Mouse (Mus musculus): ENCODE data around the gene Elavl1.
A peak's percentile ranks its signal among the peaks of the same experiment; 100 is the strongest.

The Elavl1 gene

GRCm38 (mm10) chr8:4238434-4239192 is 86.6 kb downstream of the Elavl1 start, which contains the start of the genes Map2k7 and Gm49320:
Gene Map2k7, plus strand, starts transcription at chr8:4238740.
Gene Gm49320, plus strand, starts transcription at chr8:4238865.
- DNase-seq (ENCODE audit: low read depth, low spot score): peak; percentile 100
- no peaks in the 10 kb centered on the region for H3K27me3 ChIP-seq (ENCODE audit: control insufficient read depth, insufficient read depth, low read length, poor library complexity, severe bottlenecking)
- peaks cover 3% of the 10 kb centered on the region for H3K36me3 ChIP-seq (ENCODE audit: control insufficient read depth, insufficient read depth, low read length, poor library complexity, severe bottlenecking)

GRCm38 (mm10) chr8:4237814-4238433 is 87.3 kb downstream of the Elavl1 start:
- DNase-seq (ENCODE audit: low read depth, low spot score): no peak
- no peaks in the 10 kb centered on the region for H3K27me3 ChIP-seq (ENCODE audit: control insufficient read depth, insufficient read depth, low read length, poor library complexity, severe bottlenecking)
- peaks cover 3% of the 10 kb centered on the region for H3K36me3 ChIP-seq (ENCODE audit: control insufficient read depth, insufficient read depth, low read length, poor library complexity, severe bottlenecking)

Measured in splenic B cell, adult 2 months (primary cell).